Mouse (Mus musculus): ENCODE measurements at regions not wholly inside any gene's neighbourhood (a gene's known extent, or its start where the extent isn't known, plus 50 kb on each side); places are given as distances from the start of the nearest gene placed in this dataset.

DNA sequence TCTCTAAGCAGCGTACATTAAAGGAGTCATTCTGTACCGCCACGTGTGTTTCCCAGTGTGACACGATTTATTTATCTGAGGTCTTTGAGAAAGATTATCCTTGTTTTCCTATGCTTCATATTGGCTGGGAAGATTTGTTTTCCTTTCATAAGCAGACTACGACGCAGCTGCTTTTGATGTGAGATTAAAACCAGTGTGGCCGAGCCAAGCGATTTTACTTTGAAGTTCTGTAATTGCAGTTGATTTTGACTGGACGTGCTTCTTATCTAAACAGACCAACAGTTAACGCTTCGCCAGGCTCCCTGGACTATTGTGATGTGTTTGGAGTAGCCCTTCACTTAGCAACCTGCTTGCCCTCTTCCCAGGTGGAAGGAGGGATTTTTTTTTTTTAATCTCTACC is 120.6 kb downstream of the Dact1 start:
- no peak for TF ChIP-seq CTCF (IDR thresholded peaks at IDR 0.05; ENCODE audit: borderline replicate concordance, extremely low read depth, insufficient read depth, insufficient read length)
- TF ChIP-seq POLR2A (IDR thresholded peaks at IDR 0.05; ENCODE audit: borderline replicate concordance, extremely low read depth, insufficient read depth, insufficient read length, poor library complexity, severe bottlenecking) = no peak
- DNase-seq (ENCODE audit: low read depth) = peak; percentile 72

DNA sequence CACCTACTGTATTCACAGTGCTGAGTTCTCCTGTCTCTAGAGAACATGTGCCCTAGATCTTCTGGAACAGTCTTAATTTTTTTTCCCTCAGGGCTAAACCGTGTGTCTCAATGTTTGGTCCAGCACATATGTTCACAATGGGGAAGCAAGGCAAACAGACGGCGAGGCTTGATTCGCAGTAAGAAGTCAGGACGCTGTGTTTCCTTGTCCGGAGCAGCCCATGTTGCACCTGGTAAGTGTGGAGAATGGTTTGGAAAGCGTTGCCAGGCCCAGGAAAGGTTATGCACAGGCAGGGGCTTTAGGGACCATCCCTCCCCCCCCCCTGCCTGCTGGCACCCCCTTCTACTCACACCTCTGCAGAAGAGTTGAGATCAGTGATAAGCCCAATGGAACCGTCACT is 121.4 kb downstream of the Dact1 start:
- peak; percentile 26 for DNase-seq (ENCODE audit: low read depth)
- no peak for TF ChIP-seq CTCF (IDR thresholded peaks at IDR 0.05; ENCODE audit: borderline replicate concordance, extremely low read depth, insufficient read depth, insufficient read length)
- no peak for TF ChIP-seq POLR2A (IDR thresholded peaks at IDR 0.05; ENCODE audit: borderline replicate concordance, extremely low read depth, insufficient read depth, insufficient read length, poor library complexity, severe bottlenecking)

DNA sequence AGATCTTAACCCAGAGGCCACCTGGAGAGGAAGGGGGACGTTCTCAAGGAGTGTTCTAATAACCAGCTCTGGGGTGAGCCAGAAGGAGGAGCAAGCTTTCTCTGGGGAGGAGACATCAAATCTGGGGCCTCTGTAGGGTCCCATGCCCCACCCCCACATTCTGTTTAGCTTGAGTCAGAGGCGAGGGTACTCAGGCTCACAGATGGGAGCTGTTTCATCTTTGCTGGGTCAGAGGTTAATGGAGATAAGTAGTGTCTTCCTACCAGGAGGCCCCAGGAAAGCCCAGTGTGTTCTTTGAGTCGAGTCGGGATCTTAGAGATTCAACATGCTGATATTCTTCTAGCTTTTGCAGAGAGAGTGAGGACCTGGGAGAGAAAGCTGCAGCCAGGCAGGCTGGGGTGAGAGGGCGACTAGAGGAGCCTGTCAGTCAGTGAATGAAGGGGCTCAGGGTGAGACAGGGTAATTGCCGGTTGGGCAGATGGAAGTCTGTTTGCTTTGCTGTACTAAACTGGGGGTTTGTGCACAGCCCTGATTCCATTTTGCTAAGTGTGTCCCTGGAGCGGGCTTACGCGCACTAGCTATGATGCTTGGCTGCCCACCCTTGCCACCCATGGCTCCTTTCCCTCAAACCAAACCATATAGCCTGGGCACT is 124.0 kb downstream of the Dact1 start:
- no peak for TF ChIP-seq CTCF (IDR thresholded peaks at IDR 0.05; ENCODE audit: borderline replicate concordance, extremely low read depth, insufficient read depth, insufficient read length)
- no peak for TF ChIP-seq POLR2A (IDR thresholded peaks at IDR 0.05; ENCODE audit: borderline replicate concordance, extremely low read depth, insufficient read depth, insufficient read length, poor library complexity, severe bottlenecking)
- peak; percentile 70 for DNase-seq (ENCODE audit: low read depth)

DNA sequence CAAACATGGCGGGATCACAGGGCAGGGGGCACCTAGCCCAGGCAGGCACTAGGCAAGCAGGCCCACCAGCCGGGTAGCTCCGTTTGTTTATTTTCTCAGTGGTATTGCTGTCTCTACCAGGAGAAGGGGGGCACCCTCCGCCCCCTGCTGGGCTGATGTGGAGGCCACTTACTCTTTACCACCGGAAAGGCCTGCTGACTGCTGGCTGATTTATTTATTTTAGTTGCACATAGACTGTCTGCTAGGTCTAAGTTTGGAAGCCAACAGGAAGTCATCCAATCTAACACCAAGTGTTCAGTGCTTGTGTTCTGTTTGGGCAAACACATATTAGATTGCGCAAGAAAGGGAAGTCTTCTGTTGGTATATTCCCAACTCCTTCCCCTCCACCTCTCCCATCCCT is 128.6 kb downstream of the Dact1 start:
- no peak for TF ChIP-seq POLR2A (IDR thresholded peaks at IDR 0.05; ENCODE audit: borderline replicate concordance, extremely low read depth, insufficient read depth, insufficient read length, poor library complexity, severe bottlenecking)
- no peak for TF ChIP-seq CTCF (IDR thresholded peaks at IDR 0.05; ENCODE audit: borderline replicate concordance, extremely low read depth, insufficient read depth, insufficient read length)
- DNase-seq (ENCODE audit: low read depth) = no peak

DNA sequence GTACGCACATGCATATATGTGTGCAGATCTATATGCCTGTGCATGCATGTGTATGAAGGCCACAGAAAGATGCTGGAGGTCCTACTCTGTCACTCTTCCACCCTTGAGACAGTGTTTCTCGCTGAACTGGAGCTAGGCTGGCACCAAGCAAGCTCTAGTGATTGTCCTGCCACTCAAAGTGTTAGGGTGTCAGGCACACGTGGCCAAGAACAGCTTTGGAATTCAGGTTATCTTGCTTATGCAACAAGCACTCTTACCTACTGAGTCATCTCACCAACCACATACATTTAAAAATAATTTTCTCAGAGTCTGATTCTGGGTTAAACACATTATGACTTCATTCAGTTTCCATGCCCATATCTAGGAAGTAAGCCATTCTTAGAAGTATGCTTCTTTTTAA is 131.2 kb downstream of the Dact1 start:
- no peak for TF ChIP-seq POLR2A (IDR thresholded peaks at IDR 0.05; ENCODE audit: borderline replicate concordance, extremely low read depth, insufficient read depth, insufficient read length, poor library complexity, severe bottlenecking)
- TF ChIP-seq CTCF (IDR thresholded peaks at IDR 0.05; ENCODE audit: borderline replicate concordance, extremely low read depth, insufficient read depth, insufficient read length) = no peak

GRCm38 (mm10) chr12:71441272-71441671 is 131.6 kb downstream of the Dact1 start:
- no peak for TF ChIP-seq POLR2A (IDR thresholded peaks at IDR 0.05; ENCODE audit: borderline replicate concordance, extremely low read depth, insufficient read depth, insufficient read length, poor library complexity, severe bottlenecking)
- no peak for TF ChIP-seq CTCF (IDR thresholded peaks at IDR 0.05; ENCODE audit: borderline replicate concordance, extremely low read depth, insufficient read depth, insufficient read length)
- no peak for DNase-seq (ENCODE audit: low read depth)

More for the DNA sequence above, 131.2 kb downstream of the Dact1 start:
- DNase-seq (ENCODE audit: low read depth) = no peak

- TF ChIP-seq POLR2A (IDR thresholded peaks at IDR 0.05; ENCODE audit: borderline replicate concordance, extremely low read depth, insufficient read depth, insufficient read length, poor library complexity, severe bottlenecking) (no peak), CTCF (IDR thresholded peaks at IDR 0.05; ENCODE audit: borderline replicate concordance, extremely low read depth, insufficient read depth, insufficient read length) (no peak)
- peak; percentile 61 for DNase-seq (ENCODE audit: low read depth)
Measured at GRCm38 (mm10) chr12:71446177-71446891, 136.7 kb downstream of the Dact1 start.

GRCm38 (mm10) chr12:71446892-71447268 is 137.2 kb downstream of the Dact1 start:
- DNase-seq (ENCODE audit: low read depth) = no peak
- no peak for TF ChIP-seq CTCF (IDR thresholded peaks at IDR 0.05; ENCODE audit: borderline replicate concordance, extremely low read depth, insufficient read depth, insufficient read length)
- TF ChIP-seq POLR2A (IDR thresholded peaks at IDR 0.05; ENCODE audit: borderline replicate concordance, extremely low read depth, insufficient read depth, insufficient read length, poor library complexity, severe bottlenecking) = no peak

GRCm38 (mm10) chr12:71449032-71449431 is 139.3 kb downstream of the Dact1 start:
- TF ChIP-seq POLR2A (IDR thresholded peaks at IDR 0.05; ENCODE audit: borderline replicate concordance, extremely low read depth, insufficient read depth, insufficient read length, poor library complexity, severe bottlenecking) (no peak), CTCF (IDR thresholded peaks at IDR 0.05; ENCODE audit: borderline replicate concordance, extremely low read depth, insufficient read depth, insufficient read length) (no peak)

DNA sequence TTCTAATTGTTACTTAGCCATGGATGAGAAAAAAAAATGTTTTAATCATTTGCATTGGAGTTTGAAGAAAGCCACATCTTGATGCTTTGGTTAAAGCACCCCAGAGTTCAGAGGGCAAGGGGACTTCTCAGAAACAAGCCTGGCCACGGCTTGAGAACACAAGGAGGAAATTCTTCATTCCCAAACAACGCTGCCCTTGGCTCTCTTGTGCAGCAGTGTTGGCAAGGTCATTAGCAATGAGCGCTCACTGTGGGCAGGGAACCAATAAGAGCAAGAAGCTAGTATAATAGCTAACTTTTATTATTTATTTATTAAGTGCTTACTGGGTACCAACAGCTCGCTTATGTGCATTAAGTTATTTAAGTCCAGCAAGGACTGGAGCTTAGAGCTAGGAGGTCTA is 140.4 kb downstream of the Dact1 start:
- TF ChIP-seq POLR2A (IDR thresholded peaks at IDR 0.05; ENCODE audit: borderline replicate concordance, extremely low read depth, insufficient read depth, insufficient read length, poor library complexity, severe bottlenecking) = no peak
- DNase-seq (ENCODE audit: low read depth) = no peak

More at GRCm38 (mm10) chr12:71449032-71449431, 139.3 kb downstream of the Dact1 start:
- no peak for DNase-seq (ENCODE audit: low read depth)

DNA sequence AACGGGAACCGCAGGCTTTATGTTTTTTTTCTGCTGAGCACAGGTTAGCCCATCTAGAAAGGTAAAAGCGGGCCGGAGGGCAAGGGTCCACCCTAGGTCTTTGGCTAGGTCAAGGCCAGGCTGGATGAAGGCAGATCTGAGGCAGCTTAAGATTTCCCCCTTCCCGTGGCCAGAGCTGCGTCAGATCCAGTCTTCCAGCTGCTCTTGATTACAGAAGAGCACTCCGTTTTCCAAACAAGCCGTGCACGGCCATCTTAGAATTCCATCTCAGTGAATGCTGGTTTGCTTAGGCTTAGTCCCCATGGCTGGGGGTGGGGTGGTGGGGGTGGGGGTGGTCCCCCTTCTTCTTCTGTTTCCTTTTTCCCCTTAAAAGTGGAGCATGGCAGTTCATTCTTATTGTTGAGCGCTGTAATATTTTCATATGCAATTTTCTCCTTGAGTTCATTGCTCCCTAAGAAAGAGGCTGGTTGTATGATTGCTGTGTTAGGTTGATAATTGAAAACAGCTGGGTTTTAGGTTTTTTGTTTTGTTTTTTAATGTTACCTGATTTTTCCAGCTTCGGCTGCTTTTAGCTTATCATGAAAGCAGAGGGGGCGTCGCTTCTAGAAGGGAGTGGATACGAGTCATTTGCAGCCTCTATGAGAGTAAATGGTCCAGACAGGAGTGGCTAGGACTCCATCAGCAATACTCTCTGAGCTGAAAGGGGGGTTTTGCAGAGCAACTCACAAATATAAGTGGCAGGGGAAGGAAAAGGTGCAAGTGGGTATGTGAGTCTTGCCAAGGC is 141.2 kb downstream of the Dact1 start:
- TF ChIP-seq POLR2A (IDR thresholded peaks at IDR 0.05; ENCODE audit: borderline replicate concordance, extremely low read depth, insufficient read depth, insufficient read length, poor library complexity, severe bottlenecking) (no peak), CTCF (IDR thresholded peaks at IDR 0.05; ENCODE audit: borderline replicate concordance, extremely low read depth, insufficient read depth, insufficient read length) (no peak)
- DNase-seq (ENCODE audit: low read depth) = no peak

Data from brain, embryonic 14.5 days (tissue).